In genomic region chr8:95907885-95908284, GRCm38 (mm10) we compare ENCODE assay signal across 24 mouse cellular contexts. TPM values are rescaled to one million over a fixed set of nuclear protein-coding genes. Genes with fewer than 3 reads are reported as not detected.
DNase-seq lines count a peak whose midpoint lies in the region; ATAC-seq and TF ChIP-seq lines count a peak whose summit lies in the region.
"Had no signal": no experiment of that assay in that cellular context is flagged by ENCODE, and none has a peak within 500 bp of the region (broad histone marks: within the 10 kb centered on the region; RNA-seq: fewer than 3 reads in every experiment).

No protein-coding gene starts in this region.

- DNase-seq in kidney, adult 8-10 months: no peak
- DNase-seq in kidney, postnatal 0 days (ENCODE audit: low spot score): no peak
- peak; percentile 16 to 29 for DNase-seq in kidney, postnatal 4 days
- DNase-seq in kidney, adult 9 months: no peak
- DNase-seq: adrenal gland, adult 8-10 months; adrenal gland, postnatal 14 days; adrenal gland, postnatal 36 days; B cell, adult 2 months; cerebellum, adult 11-12 months; cerebellum, adult 2 months; cerebellum, adult 9-10 months; cerebellum, postnatal 10 days; cerebellum, postnatal 25 days had no signal

- no peaks in the 10 kb centered on the region for H3K4me1 ChIP-seq in kidney, embryonic 14.5 days (ENCODE audit: control insufficient read depth, insufficient read depth, low read length)
- H3K4me1 ChIP-seq in kidney, postnatal 0 days (replicated peaks; ENCODE audit: insufficient read depth, low read length): no peaks in the 10 kb centered on the region
- peaks cover 3% of the 10 kb centered on the region; the same call in 1 of the 2 replicates for H3K4me1 ChIP-seq in kidney, embryonic 15.5 days
- H3K4me1 ChIP-seq: embryonic facial prominence, embryonic 10.5 days; embryonic facial prominence, embryonic 12.5 days; forebrain, embryonic 13.5 days; forebrain, embryonic 15.5 days had no signal

- no peak overlapping the region for H3K4me3 ChIP-seq in kidney, embryonic 14.5 days (ENCODE audit: low read length)
- H3K4me3 ChIP-seq in kidney, postnatal 0 days (replicated peaks; ENCODE audit: low read depth, low read length): no peak overlapping the region
- no peak overlapping the region for H3K4me3 ChIP-seq in kidney, embryonic 15.5 days (replicated peaks)
- H3K4me3 ChIP-seq: embryonic facial prominence, embryonic 10.5 days; embryonic facial prominence, embryonic 12.5 days; forebrain, embryonic 13.5 days; forebrain, embryonic 15.5 days had no signal

- no peak overlapping the region for H3K27ac ChIP-seq in kidney, embryonic 14.5 days (ENCODE audit: low read depth, low read length)
- H3K27ac ChIP-seq in kidney, postnatal 0 days: no peak overlapping the region
- no peak overlapping the region for H3K27ac ChIP-seq in kidney, embryonic 15.5 days
- H3K27ac ChIP-seq: embryonic facial prominence, embryonic 10.5 days; embryonic facial prominence, embryonic 12.5 days; forebrain, embryonic 13.5 days; forebrain, embryonic 15.5 days had no signal

- no peak for TF ChIP-seq CTCF in kidney, postnatal 0 days (IDR thresholded peaks at IDR 0.05; ENCODE audit: low read depth)

- 64% methylated on average over 11 of the region's 11 CpGs for WGBS in kidney, embryonic 14.5 days
- WGBS in kidney, postnatal 0 days: 59% methylated on average over 11 of the region's 11 CpGs
- WGBS in kidney, embryonic 15.5 days: 61% methylated on average over 11 of the region's 11 CpGs

- peak; percentile 68 for ATAC-seq in kidney, embryonic 14.5 days (ENCODE audit: low FRiP score, low TSS enrichment)
- peak; percentile 40 for ATAC-seq in kidney, postnatal 0 days (replicated peaks; ENCODE audit: low FRiP score, low read depth)
- no peak; the same call in 1 of the 2 replicates for ATAC-seq in kidney, embryonic 15.5 days (replicated peaks; ENCODE audit: low FRiP score)
- ATAC-seq: activated CD4-positive, CD25-positive, alpha-beta regulatory T cell, adult 4 months; CD4-positive, CD25-positive, alpha-beta regulatory T cell, adult 4 months; forebrain, embryonic 13.5 days; forebrain, embryonic 15.5 days; Patski had no signal

- H3K36me3 ChIP-seq in kidney, embryonic 14.5 days (ENCODE audit: control insufficient read depth, insufficient read depth, low read length): no peaks in the 10 kb centered on the region
- H3K36me3 ChIP-seq in kidney, postnatal 0 days (ENCODE audit: insufficient read depth, low read length): no peaks in the 10 kb centered on the region
- H3K36me3 ChIP-seq in kidney, embryonic 15.5 days: no peaks in the 10 kb centered on the region
- H3K36me3 ChIP-seq: embryonic facial prominence, embryonic 10.5 days; embryonic facial prominence, embryonic 12.5 days; forebrain, embryonic 15.5 days; G1E had no signal

- no peak overlapping the region for H3K9ac ChIP-seq in kidney, embryonic 14.5 days (ENCODE audit: low read depth, low read length)
- no peak overlapping the region for H3K9ac ChIP-seq in kidney, postnatal 0 days (ENCODE audit: low read depth, low read length)
- H3K9ac ChIP-seq in kidney, embryonic 15.5 days: no peak overlapping the region
- H3K9ac ChIP-seq: embryonic facial prominence, embryonic 12.5 days; forebrain, embryonic 13.5 days; forebrain, embryonic 15.5 days had no signal

- H3K9me3 ChIP-seq in kidney, embryonic 14.5 days (ENCODE audit: control insufficient read depth, low read length): no peaks in the 10 kb centered on the region
- no peaks in the 10 kb centered on the region for H3K9me3 ChIP-seq in kidney, postnatal 0 days (replicated peaks; ENCODE audit: low read length)
- no peaks in the 10 kb centered on the region for H3K9me3 ChIP-seq in kidney, embryonic 15.5 days (replicated peaks)
- H3K9me3 ChIP-seq: embryonic facial prominence, embryonic 10.5 days; embryonic facial prominence, embryonic 12.5 days; forebrain, embryonic 13.5 days; forebrain, embryonic 15.5 days; G1E had no signal

- 0 out of 2 replicates have a peak overlapping the region, but pooled peaks have one; percentile 12 for H3K4me2 ChIP-seq in kidney, embryonic 14.5 days (replicated peaks; ENCODE audit: low read depth, low read length)
- no peak overlapping the region for H3K4me2 ChIP-seq in kidney, postnatal 0 days (ENCODE audit: low read length)
- H3K4me2 ChIP-seq in kidney, embryonic 15.5 days: no peak overlapping the region
- H3K4me2 ChIP-seq: embryonic facial prominence, embryonic 12.5 days; forebrain, embryonic 13.5 days; forebrain, embryonic 15.5 days had no signal

- H3K27me3 ChIP-seq in kidney, embryonic 14.5 days (ENCODE audit: control insufficient read depth, insufficient read depth, low read length): no peaks in the 10 kb centered on the region
- H3K27me3 ChIP-seq in kidney, postnatal 0 days (ENCODE audit: insufficient read depth, low read length): no peaks in the 10 kb centered on the region
- no peaks in the 10 kb centered on the region for H3K27me3 ChIP-seq in kidney, embryonic 15.5 days
- H3K27me3 ChIP-seq: CH12.LX; embryonic facial prominence, embryonic 12.5 days; forebrain, embryonic 13.5 days; forebrain, embryonic 15.5 days had no signal

RNA-seq across cellular contexts. Expression of gene Got2, which starts 19.5 kb away (rescaled TPM):
- 95.2 and 173 TPM in 2 replicates for polyA plus RNA-seq in kidney, embryonic 14.5 days (2014; fragmentation: Nextera tagmentation; extraction: Ambion mirVana)
- 266 and 295 TPM in 2 replicates for polyA plus RNA-seq in kidney, postnatal 0 days (2015; fragmentation: Nextera tagmentation; extraction: Ambion mirVana)
- polyA plus RNA-seq in kidney, embryonic 15.5 days (2015; fragmentation: Nextera tagmentation; extraction: Ambion mirVana): 225 and 248 TPM in 2 replicates

RNA-seq across cellular contexts. Expression of gene Slc38a7, which starts 54.5 kb away (rescaled TPM):
- polyA plus RNA-seq in kidney, embryonic 14.5 days (2014; fragmentation: Nextera tagmentation; extraction: Ambion mirVana): 12.5 and 14.6 TPM in 2 replicates
- 12.6 and 12.9 TPM in 2 replicates for polyA plus RNA-seq in kidney, postnatal 0 days (2015; fragmentation: Nextera tagmentation; extraction: Ambion mirVana)
- 14.6 and 16.4 TPM in 2 replicates for polyA plus RNA-seq in kidney, embryonic 15.5 days (2015; fragmentation: Nextera tagmentation; extraction: Ambion mirVana)

Comparison
In these comparisons a context has a peak if more than half of its experiments do, and no peak if none do; other contexts are left out.
1. DNase-seq: peak in kidney, postnatal 4 days (2 of 2); none in kidney, adult 8-10 months (0 of 2), kidney, postnatal 0 days (single experiment) and kidney, adult 9 months (single experiment).